Mouse (Mus musculus) lung, adult 2 months (tissue): ENCODE measurements around the gene Rnf151. TPM values are rescaled to one million over a fixed set of nuclear protein-coding genes. Genes with fewer than 3 reads are reported as not detected.

Experiments used
- DNase-seq: peaks from one replicate; pipeline ENCODE4 v3.0.0; 2022
- H3K4me1 ChIP-seq: fragments of 200-500 bp; 2 replicates; pipeline ENCODE4 v1.6.1; 2011; ENCODE audit warnings: low read length; ENCODE audit not compliant: control insufficient read depth, insufficient read depth
- H3K4me3 ChIP-seq: fragments of 200-500 bp; replicated peaks from 2 replicates; pipeline ENCODE3; 2011; ENCODE audit warnings: low read depth, mild to moderate bottlenecking, control low read depth, low read length; ENCODE audit errors: extremely low read depth
- CTCF ChIP-seq: fragments of 200-500 bp; IDR thresholded peaks from 2 replicates; pipeline ENCODE4 v1.5.1; 2011; ENCODE audit warnings: mild to moderate bottlenecking, low read length, control low read depth; ENCODE audit not compliant: insufficient read depth
- POLR2A ChIP-seq: fragments of 200-500 bp; IDR thresholded peaks from 2 replicates; pipeline ENCODE4 v1.6.1; 2011; ENCODE audit warnings: low read depth, mild to moderate bottlenecking, control low read depth, low read length, borderline replicate concordance; ENCODE audit errors: extremely low read depth
- WGBS: fragments of 180-500 bp; shearing (Covaris S2); methylation state at CpG from one replicate; pipeline ENCODE4 v1.1.7; 2018; 5-methylcytosine and 5-hydroxymethylcytosine counted together
- polyA plus RNA-seq: library from polyadenylated mRNA; depleted of rRNA; stranded (reverse); fragments of >200 nt; gene quantifications from 2 replicates; pipeline ENCODE4 v1.2.3, GENCODE M21; 2012

Gene Rnf151
- polyA plus RNA-seq, 1 experiment = 0.57 TPM

DNA sequence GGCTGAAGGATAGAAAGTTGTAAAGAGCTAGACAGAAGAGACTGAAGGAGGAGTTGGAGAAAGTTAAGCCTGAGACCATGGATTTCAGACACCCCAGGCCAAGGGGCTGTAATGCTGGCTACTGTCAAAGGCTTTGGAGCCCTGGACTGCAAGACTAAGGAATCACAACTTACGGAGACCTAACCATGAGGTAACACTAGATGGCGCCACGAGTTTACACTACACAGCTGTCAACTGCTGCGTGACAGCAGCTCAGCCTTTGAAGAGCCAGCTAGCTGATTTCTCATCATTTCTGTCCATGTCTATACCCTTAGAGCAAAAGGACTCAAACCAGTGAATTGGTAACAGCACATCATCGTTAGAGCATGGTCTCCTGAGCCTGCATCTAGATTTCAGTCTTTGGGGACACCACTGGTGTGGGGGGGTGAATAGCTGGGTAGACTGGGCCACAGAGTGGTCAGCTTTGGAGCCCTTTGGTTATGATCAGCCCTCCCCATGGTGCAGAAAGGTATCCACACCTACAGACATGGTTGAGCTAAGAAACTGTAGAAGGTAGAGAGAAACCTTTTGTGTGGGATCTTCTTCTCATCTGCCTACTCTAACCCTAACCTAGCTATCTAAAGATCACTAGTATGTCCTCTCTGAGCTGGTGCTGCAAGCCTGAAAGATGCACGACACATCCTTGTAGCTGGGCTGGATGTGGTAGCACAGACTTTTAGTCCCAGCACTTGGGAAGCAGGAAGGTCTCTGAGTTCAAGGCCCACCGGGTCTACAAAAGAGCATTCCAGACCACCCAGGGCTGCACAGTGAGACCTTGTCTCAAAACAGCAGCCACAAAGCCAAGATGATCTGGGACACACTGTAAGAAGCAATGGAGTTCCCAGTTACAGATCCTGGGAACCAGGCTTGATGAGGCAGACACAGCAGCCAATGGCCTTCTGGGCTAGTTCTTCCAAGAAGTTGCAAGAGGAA lies 27.9 kb upstream of the Rnf151 start:
- peak; percentile 93 for TF ChIP-seq CTCF
- no peak for TF ChIP-seq POLR2A
- WGBS = 20% methylated on average over 7 of the region's 7 CpGs
- DNase-seq = peak; percentile 76
- Histone ChIP-seq H3K4me3 (no peak overlapping the region), H3K4me1 (no peaks in the 10 kb centered on the region)

DNA sequence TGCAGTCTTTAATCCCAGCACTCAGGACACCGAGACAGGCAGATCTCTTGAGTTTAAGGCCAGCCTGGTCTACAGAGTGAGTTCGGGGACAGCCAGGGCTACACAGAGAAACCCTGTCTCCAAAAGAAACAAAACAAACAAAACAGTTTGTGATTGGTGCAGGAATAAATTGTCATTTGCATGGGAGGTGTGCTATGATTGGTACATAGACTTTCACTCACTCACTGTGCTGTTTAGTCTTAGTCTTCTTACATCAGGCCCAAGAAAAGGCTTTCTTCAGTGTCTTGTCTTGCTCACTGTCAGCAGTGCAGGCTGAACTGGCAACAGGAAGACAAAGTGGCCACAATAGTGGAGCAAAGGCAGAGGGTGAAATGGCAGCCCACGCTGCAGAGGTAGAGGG lies 26.5 kb upstream of the Rnf151 start:
- Histone ChIP-seq H3K4me3 (no peak overlapping the region), H3K4me1 (no peaks in the 10 kb centered on the region)
- 74% methylated on average over 3 of the region's 3 CpGs for WGBS
- no peak for DNase-seq
- TF ChIP-seq POLR2A (no peak), CTCF (no peak)

DNA sequence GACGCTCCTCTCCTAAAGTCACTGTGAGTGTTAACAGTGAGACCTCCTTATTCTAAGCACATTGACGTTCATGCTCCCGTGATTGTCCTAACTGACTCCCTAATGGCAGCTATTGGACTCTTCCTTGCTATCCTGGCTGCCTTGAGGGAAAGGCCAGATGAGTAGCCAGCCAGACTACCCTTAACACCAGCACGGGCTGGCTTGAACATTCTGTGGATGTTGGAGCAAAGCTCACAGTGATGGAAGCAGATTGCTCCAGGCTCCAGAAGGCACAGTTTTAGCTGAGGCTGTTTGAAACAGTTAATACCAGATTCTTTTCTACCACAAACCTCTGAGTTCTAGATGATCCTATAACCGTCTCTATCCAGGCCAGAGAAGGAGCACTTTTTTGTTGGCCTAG lies 26.0 kb upstream of the Rnf151 start:
- no peak for DNase-seq
- TF ChIP-seq POLR2A (no peak), CTCF (no peak)
- Histone ChIP-seq H3K4me1 (no peaks in the 10 kb centered on the region), H3K4me3 (no peak overlapping the region)
- WGBS = 72% methylated on average over 5 of the region's 5 CpGs

DNA sequence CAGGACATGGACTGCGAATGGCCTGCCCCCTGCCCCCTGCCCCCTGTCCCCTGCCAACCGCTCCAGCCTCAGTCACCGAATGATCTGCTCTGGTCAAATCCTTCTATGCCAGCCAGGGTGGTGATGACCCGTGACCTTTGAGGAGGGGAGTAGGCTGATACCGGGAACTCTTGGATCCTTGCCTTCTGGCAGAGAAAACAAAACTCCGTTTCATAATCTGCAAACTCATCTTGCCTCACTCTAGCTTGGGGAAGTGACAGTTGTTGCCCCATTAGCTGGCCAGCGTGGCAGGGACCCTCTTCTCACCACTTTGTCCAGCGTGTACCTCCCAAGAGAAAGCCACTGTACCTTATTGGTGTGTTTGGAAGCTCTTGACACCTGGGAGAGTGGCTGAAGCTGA lies 24.4 kb upstream of the Rnf151 start:
- DNase-seq = no peak
- no peak for TF ChIP-seq POLR2A
- TF ChIP-seq CTCF = no peak
- Histone ChIP-seq H3K4me3 (no peak overlapping the region), H3K4me1 (peaks cover 3% of the 10 kb centered on the region; the same call in 1 of the 2 replicates)
- 56% methylated on average over 8 of the region's 8 CpGs for WGBS

DNA sequence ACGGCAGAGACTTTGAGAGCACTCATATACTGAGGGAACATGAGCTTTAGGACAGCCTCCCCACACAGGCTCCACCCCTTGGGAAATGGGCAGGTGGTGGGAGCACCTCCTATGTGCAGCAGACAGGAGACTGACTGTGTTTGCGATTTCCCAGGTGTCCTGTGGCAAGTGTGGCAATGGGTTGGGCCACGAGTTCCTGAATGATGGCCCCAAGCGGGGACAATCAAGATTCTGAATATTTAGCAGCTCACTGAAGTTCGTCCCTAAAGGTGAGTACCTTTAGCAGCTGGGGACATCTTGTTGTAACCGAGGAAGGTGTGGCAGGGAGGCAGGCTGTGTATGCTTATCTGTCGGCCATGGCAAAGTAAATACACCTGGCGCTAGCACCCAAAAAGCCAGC lies 22.1 kb upstream of the Rnf151 start:
- TF ChIP-seq POLR2A (no peak), CTCF (no peak)
- peaks cover 5% of the 10 kb centered on the region; the same call in 1 of the 2 replicates for H3K4me1 ChIP-seq
- DNase-seq = no peak
- 80% methylated on average over 8 of the region's 8 CpGs for WGBS
- H3K4me3 ChIP-seq = no peak overlapping the region

DNA sequence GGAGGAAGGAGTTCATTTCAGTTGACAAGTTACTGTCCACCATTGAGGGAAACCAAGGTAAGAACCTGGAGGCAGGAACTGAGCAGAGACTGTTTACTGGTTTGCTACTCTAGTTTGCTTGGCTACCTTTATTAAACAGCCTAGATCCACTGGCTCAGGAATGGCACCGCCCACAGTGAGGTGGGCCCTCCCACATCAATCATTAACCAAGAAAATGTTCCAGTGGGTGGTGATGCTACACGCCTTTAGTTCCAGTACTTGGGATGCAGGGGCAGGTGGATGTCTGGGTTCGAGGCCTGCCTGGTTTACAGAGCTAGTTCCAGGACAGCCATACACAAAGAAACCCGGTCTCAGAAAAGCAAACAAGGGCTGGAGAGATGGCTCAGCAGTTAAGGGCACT lies 20.4 kb upstream of the Rnf151 start:
- TF ChIP-seq POLR2A = no peak
- no peak for TF ChIP-seq CTCF
- 71% methylated on average over 4 of the region's 4 CpGs for WGBS
- Histone ChIP-seq H3K4me3 (no peak overlapping the region), H3K4me1 (peaks cover 5% of the 10 kb centered on the region; the same call in 1 of the 2 replicates)
- no peak for DNase-seq

DNA sequence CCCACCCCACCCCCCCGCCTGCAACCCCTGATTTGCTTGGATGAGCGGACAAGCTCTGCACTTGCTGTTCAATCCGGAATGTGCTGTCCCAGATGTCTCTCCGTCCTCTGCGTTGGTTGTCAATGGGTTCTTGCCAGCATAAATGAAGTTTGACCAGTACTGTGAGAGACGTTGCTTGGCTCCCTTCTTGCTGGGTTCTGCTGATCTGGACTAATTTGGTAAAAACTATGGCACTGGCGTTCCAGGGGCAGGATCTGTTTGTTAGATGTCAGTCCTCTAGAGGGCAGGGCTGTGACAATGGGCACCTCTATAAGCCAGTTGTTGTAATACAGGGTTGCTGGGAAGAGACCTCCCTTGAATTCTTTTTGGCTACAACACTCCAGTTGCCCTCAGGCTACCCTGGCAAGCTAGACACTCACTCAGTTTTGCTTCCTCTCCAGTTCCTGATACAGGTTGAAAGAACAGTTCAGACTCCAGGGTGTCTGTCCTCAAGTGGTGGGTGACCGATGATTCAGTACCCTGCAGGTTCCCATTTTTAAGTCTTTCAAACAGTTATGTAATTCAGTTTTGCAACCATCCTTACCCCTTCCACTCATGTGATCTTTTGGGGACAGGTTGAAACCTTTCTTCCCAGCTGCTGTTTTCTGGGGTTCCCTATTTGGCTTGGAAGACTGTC lies 19.4 kb upstream of the Rnf151 start:
- WGBS = 15% methylated on average over 8 of the region's 8 CpGs
- peak overlapping the region; percentile 81 for H3K4me3 ChIP-seq
- no peak for TF ChIP-seq POLR2A
- TF ChIP-seq CTCF = no peak
- DNase-seq = no peak
- peaks cover 5% of the 10 kb centered on the region; the same call in 1 of the 2 replicates for H3K4me1 ChIP-seq

DNA sequence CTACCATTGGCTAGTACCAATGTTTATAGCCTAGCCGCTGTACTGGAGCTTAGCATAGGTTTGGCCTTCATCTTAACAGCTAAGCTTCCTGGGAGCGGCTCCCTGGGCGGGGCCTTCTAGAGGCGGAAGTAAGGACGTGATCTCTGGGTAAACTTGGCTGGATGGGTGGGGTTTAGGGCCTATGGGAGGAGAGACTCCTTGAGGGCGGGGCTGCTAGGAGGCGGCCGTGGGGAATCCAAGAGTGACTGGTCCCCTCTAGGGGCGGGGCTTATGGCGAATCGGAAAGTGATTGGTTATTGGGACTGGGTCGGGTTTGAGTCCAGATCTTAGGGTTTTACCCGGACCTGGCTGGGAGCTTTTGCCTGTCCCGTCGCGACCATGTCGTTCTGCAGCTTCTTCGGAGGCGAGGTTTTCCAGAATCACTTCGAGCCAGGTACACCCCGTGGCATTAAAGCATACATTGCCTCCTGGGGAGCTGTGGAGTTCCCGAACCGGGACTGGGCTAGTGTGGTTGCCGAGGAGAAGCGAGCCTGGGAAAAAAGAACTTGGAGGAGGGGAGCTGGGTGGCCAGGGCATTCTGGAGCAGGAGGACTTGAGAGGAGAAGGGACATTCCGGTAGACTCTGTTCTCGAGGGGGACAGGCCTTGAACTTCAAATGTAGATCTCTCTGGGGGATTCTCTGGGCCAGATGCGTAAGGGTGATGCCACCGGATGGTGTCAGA lies 18.6 kb upstream of the Rnf151 start, which contains the start of gene Msrb1:
Gene Msrb1, plus strand, starts transcription at position 313 of the 722 bp plus-strand sequence.
- Histone ChIP-seq H3K4me3 (peak within 1 kb of the TSS; percentile 81), H3K4me1 (peaks cover 5% of the 10 kb centered on the region; the same call in 1 of the 2 replicates)
- TF ChIP-seq POLR2A (peak; percentile 93; the same call in 1 of the 2 replicates), CTCF (no peak)
- WGBS = under 1% methylated on average over 29 of the region's 29 CpGs
- peak; percentile 93 for DNase-seq

DNA sequence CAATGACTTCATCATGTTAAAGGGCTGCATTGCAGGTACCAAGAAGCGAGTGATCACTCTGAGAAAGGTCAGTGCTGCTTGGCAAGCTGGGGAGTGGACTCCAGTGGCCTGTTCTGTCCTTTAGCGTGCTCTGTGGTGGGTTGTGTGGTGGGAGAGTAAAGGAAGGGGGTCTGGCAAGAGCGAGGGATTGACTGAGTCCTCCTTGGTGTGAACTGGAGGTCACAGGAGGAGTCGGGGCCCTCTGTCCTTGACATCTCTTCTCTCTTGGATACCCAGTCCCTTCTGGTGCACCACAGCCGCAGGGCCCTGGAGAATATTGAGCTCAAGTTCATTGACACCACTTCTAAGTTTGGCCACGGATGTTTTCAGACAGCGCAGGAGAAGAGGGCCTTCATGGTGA lies 17.6 kb upstream of the Rnf151 start:
- Histone ChIP-seq H3K4me3 (no peak overlapping the region), H3K4me1 (peaks cover 5% of the 10 kb centered on the region; the same call in 1 of the 2 replicates)
- WGBS = 84% methylated on average over 7 of the region's 7 CpGs
- no peak for DNase-seq
- TF ChIP-seq CTCF (no peak), POLR2A (no peak)

DNA sequence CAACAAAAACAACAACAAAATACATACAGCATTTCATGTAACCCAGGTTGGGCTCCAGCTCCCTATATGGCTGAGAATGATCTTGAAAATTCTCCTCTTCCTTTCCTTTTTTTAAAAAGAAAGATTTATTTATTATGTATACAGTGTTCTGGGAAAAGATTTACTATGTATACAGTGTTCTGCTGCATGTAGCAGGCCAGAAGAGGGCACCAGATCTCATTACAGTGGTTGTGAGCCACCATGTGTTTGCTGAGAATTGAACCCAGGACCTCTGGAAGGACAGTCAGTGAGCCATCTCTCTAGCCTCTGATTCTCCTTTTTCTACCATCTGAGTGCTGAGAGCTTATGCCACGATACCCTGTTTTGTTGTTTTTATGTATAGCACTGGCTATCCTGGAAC lies 16.6 kb upstream of the Rnf151 start:
- no peak for TF ChIP-seq POLR2A
- no peak for TF ChIP-seq CTCF
- WGBS = 92% methylated on average over 1 of the region's 1 CpGs

More for the DNA sequence above, 16.6 kb upstream of the Rnf151 start:
- H3K4me1 ChIP-seq = peaks cover 5% of the 10 kb centered on the region; the same call in 1 of the 2 replicates
- no peak overlapping the region for H3K4me3 ChIP-seq
- no peak for DNase-seq
